Mouse (Mus musculus): ENCODE data around the gene Foxb1. TPM values are rescaled to one million over a fixed set of nuclear protein-coding genes. Genes with fewer than 3 reads are reported as not detected.

Gene Foxb1
- polyA plus RNA-seq, 1 experiment from 2014 or later: not detected

DNA sequence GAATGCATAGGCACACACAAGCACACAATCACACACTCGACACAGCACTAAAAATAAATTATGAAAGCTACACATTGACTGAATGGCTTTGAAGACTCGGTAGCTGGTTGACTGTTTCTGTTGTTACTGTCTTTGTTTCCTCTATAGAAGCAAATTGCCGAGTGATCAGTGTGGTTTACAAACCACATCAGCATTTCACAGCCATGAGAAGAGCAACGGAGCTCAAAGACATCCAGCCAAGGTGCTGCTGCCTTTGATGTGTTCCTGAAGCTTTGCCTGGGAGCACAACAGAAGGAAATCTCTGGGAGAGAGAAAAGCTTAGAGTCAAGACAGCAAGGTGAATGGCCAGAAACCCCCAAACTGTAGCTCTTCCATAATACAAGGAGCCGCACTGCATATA lies 32.0 kb downstream of the Foxb1 start:
- no peak overlapping the region for H3K27ac ChIP-seq (ENCODE audit: low read length)
- no peak for ATAC-seq (replicated peaks; ENCODE audit: extremely low read depth, insufficient read depth, low FRiP score)

DNA sequence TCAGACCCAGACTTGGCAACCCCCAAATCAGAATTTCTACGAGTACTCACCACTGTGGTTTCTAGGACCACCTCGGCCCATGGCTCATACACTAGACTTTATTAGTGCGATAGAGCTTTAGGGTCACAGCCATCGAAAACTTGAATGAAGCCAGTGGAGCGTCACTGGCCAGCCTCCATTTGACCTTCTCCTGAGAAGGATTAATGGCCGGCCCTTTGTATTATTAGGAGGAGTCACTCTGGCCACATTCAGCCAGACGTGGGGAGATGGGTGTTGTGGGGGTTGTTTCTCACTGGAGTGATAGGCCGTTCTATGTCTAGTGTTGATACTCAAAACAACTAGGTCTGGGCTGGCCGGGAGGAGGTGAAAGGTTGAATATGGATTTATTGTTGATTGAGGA lies 42.3 kb downstream of the Foxb1 start:
- no peak overlapping the region for H3K4me2 ChIP-seq (ENCODE audit: low read depth, low read length)
- 85% methylated on average over 9 of the region's 9 CpGs for WGBS
- H3K27me3 ChIP-seq (ENCODE audit: control insufficient read depth, insufficient read depth, low read length): no peaks in the 10 kb centered on the region

More for the DNA sequence above, 32.0 kb downstream of the Foxb1 start:
- Histone ChIP-seq H3K9me3 (replicated peaks; ENCODE audit: control insufficient read depth, low read length) (no peaks in the 10 kb centered on the region; the same call in 1 of the 2 replicates), H3K9ac (ENCODE audit: low read length) (no peak overlapping the region), H3K4me2 (ENCODE audit: low read depth, low read length) (no peak overlapping the region), H3K36me3 (ENCODE audit: control insufficient read depth, insufficient read depth) (no peaks in the 10 kb centered on the region), H3K4me1 (ENCODE audit: control insufficient read depth, insufficient read depth, low read length) (no peaks in the 10 kb centered on the region), H3K27me3 (ENCODE audit: control insufficient read depth, insufficient read depth, low read length) (no peaks in the 10 kb centered on the region), H3K4me3 (ENCODE audit: low read length) (no peak overlapping the region)
- WGBS: 55% methylated on average over 5 of the region's 5 CpGs

DNA sequence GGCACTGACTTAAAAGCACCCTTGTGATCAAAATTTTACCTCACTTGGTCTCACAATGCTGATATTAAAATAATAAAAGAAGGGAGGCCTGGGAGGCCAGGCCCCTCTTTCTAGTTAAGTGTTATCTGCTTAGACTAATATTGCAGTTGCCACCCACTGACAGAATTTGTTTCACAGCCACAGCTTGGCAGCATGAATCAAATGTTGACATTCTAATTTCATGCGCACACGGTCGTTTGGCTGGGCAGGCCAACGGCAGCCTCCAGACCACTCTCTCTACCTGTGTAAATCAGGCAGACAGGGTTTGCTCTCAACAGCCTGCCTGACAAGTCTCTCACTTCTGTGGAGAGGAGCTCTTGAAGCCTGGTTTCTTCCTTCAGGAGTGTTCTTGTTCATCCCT lies 44.4 kb downstream of the Foxb1 start:
- no peaks in the 10 kb centered on the region for H3K36me3 ChIP-seq (ENCODE audit: control insufficient read depth, insufficient read depth)
- H3K27ac ChIP-seq (ENCODE audit: low read length): no peak overlapping the region

More for the DNA sequence above, 42.3 kb downstream of the Foxb1 start:
- no peak for ATAC-seq (replicated peaks; ENCODE audit: extremely low read depth, insufficient read depth, low FRiP score)
- Histone ChIP-seq H3K27ac (ENCODE audit: low read length) (no peak overlapping the region), H3K4me3 (ENCODE audit: low read length) (no peak overlapping the region), H3K4me1 (ENCODE audit: control insufficient read depth, insufficient read depth, low read length) (peaks cover 6% of the 10 kb centered on the region), H3K9ac (ENCODE audit: low read length) (no peak overlapping the region), H3K9me3 (replicated peaks; ENCODE audit: control insufficient read depth, low read length) (no peaks in the 10 kb centered on the region), H3K36me3 (ENCODE audit: control insufficient read depth, insufficient read depth) (no peaks in the 10 kb centered on the region)

DNA sequence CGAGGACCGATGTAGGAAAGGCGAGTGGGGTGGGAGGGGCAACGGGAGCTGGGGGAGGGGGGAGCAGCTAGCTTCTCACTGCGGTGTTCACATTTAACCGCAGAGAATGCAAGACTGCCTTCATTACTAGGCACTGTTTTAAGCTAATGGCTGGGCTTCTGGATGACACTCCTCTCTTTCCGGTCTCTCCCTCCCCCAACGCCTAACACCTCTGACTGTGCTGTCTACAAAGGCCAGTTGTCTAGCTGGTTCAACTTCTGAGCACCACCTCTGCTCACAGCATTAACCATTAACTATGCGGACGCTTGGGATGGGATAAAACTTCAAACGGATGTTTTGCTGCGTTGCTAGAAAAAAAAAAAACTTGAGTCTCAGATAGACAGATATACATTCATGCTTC lies 45.3 kb downstream of the Foxb1 start:
- Histone ChIP-seq H3K27me3 (ENCODE audit: control insufficient read depth, insufficient read depth, low read length) (no peaks in the 10 kb centered on the region), H3K4me2 (ENCODE audit: low read depth, low read length) (0 out of 2 replicates have a peak overlapping the region, but pooled peaks have one; percentile 0)
- WGBS: 29% methylated on average over 12 of the region's 12 CpGs

More for the DNA sequence above, 44.4 kb downstream of the Foxb1 start:
- no peak overlapping the region for H3K4me2 ChIP-seq (ENCODE audit: low read depth, low read length)
- no peaks in the 10 kb centered on the region for H3K9me3 ChIP-seq (replicated peaks; ENCODE audit: control insufficient read depth, low read length)
- no peak for ATAC-seq (replicated peaks; ENCODE audit: extremely low read depth, insufficient read depth, low FRiP score)
- H3K4me1 ChIP-seq (ENCODE audit: control insufficient read depth, insufficient read depth, low read length): peaks cover 6% of the 10 kb centered on the region
- no peak overlapping the region for H3K4me3 ChIP-seq (ENCODE audit: low read length)
- H3K27me3 ChIP-seq (ENCODE audit: control insufficient read depth, insufficient read depth, low read length): no peaks in the 10 kb centered on the region
- no peak overlapping the region for H3K9ac ChIP-seq (ENCODE audit: low read length)
- WGBS: 48% methylated on average over 4 of the region's 4 CpGs

GRCm38 (mm10) chr9:69714346-69714745 lies 46.4 kb downstream of the Foxb1 start:
- Histone ChIP-seq H3K4me1 (ENCODE audit: control insufficient read depth, insufficient read depth, low read length) (peaks cover 6% of the 10 kb centered on the region), H3K9me3 (replicated peaks; ENCODE audit: control insufficient read depth, low read length) (no peaks in the 10 kb centered on the region), H3K4me2 (ENCODE audit: low read depth, low read length) (no peak overlapping the region), H3K4me3 (ENCODE audit: low read length) (no peak overlapping the region), H3K9ac (ENCODE audit: low read length) (no peak overlapping the region), H3K36me3 (ENCODE audit: control insufficient read depth, insufficient read depth) (no peaks in the 10 kb centered on the region), H3K27me3 (ENCODE audit: control insufficient read depth, insufficient read depth, low read length) (no peaks in the 10 kb centered on the region), H3K27ac (ENCODE audit: low read length) (no peak overlapping the region)
- 60% methylated on average over 7 of the region's 7 CpGs for WGBS
- ATAC-seq (replicated peaks; ENCODE audit: extremely low read depth, insufficient read depth, low FRiP score): no peak

More for the DNA sequence above, 45.3 kb downstream of the Foxb1 start:
- peaks cover 6% of the 10 kb centered on the region for H3K4me1 ChIP-seq (ENCODE audit: control insufficient read depth, insufficient read depth, low read length)
- H3K4me3 ChIP-seq (ENCODE audit: low read length): no peak overlapping the region
- H3K9ac ChIP-seq (ENCODE audit: low read length): no peak overlapping the region
- no peaks in the 10 kb centered on the region for H3K36me3 ChIP-seq (ENCODE audit: control insufficient read depth, insufficient read depth)
- H3K27ac ChIP-seq (ENCODE audit: low read length): no peak overlapping the region
- H3K9me3 ChIP-seq (replicated peaks; ENCODE audit: control insufficient read depth, low read length): no peaks in the 10 kb centered on the region
- no peak for ATAC-seq (replicated peaks; ENCODE audit: extremely low read depth, insufficient read depth, low FRiP score)

GRCm38 (mm10) chr9:69713577-69714327 lies 47.0 kb downstream of the Foxb1 start:
- H3K9me3 ChIP-seq (replicated peaks; ENCODE audit: control insufficient read depth, low read length): no peaks in the 10 kb centered on the region
- H3K4me2 ChIP-seq (ENCODE audit: low read depth, low read length): no peak overlapping the region
- no peaks in the 10 kb centered on the region for H3K36me3 ChIP-seq (ENCODE audit: control insufficient read depth, insufficient read depth)
- H3K4me1 ChIP-seq (ENCODE audit: control insufficient read depth, insufficient read depth, low read length): peaks cover 6% of the 10 kb centered on the region
- no peak overlapping the region for H3K4me3 ChIP-seq (ENCODE audit: low read length)
- WGBS: 51% methylated on average over 18 of the region's 18 CpGs
- ATAC-seq (replicated peaks; ENCODE audit: extremely low read depth, insufficient read depth, low FRiP score): no peak
- H3K27ac ChIP-seq (ENCODE audit: low read length): no peak overlapping the region
- no peaks in the 10 kb centered on the region for H3K27me3 ChIP-seq (ENCODE audit: control insufficient read depth, insufficient read depth, low read length)
- no peak overlapping the region for H3K9ac ChIP-seq (ENCODE audit: low read length)

DNA sequence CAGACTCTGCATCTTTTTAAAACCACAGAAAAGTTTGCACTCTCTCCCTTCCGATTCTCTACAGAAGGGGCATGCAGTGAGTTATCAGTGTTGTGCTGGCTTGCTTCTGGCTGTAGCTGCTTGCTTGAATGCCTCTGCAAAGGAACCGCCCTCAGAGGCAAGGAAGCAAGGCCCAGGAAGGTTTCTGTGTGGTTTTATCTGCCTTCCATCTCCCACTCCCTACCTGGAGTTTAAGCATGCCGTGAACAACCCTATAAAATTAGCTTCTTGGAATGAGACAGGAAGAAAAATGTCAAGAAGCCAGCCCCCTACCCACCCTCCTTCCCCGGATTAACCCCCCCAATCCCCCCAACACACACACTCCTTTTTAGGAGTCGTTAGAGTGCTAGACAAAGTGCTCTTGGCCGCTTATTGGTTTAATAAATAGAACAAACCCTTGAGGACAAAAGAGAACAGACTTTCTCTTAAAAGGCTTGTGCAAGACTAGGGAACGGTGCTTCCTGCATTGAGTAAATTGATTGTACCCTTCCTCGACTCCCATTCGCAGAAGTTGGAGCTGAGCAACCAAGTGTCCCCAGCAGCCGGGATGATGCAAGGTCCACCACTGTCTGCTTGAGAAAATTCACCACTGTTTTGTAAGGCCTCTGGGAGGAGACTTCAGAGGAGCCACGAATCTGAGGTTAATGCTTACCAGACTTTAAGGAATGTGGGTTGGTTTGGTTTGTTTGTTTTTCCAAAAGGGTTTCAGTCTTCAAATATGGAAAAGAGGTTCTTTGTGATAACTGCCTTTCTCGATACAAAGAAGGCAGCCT lies 47.8 kb downstream of the Foxb1 start:
- WGBS: 45% methylated on average over 12 of the region's 12 CpGs
- H3K4me2 ChIP-seq (ENCODE audit: low read depth, low read length): no peak overlapping the region
- no peak overlapping the region for H3K4me3 ChIP-seq (ENCODE audit: low read length)
- H3K9ac ChIP-seq (ENCODE audit: low read length): no peak overlapping the region
- H3K27ac ChIP-seq (ENCODE audit: low read length): no peak overlapping the region
- no peaks in the 10 kb centered on the region for H3K36me3 ChIP-seq (ENCODE audit: control insufficient read depth, insufficient read depth)
- H3K27me3 ChIP-seq (ENCODE audit: control insufficient read depth, insufficient read depth, low read length): no peaks in the 10 kb centered on the region
- no peak for ATAC-seq (replicated peaks; ENCODE audit: extremely low read depth, insufficient read depth, low FRiP score)
- H3K9me3 ChIP-seq (replicated peaks; ENCODE audit: control insufficient read depth, low read length): 0 out of 2 replicates have a peak, but pooled peaks cover 3% of the 10 kb centered on the region
- peaks cover 5% of the 10 kb centered on the region for H3K4me1 ChIP-seq (ENCODE audit: control insufficient read depth, insufficient read depth, low read length)

All from heart, embryonic 16.5 days (tissue).